Mouse (Mus musculus) lung, postnatal 0 days (tissue): ENCODE data around the gene Cpsf3.
A peak's percentile ranks its signal among the peaks of the same experiment; 100 is the strongest.

ENCODE experiments used
- CTCF ChIP-seq: IDR thresholded peaks from 2 replicates; pipeline ENCODE4 v1.5.1; 2016; ENCODE audit warnings: antibody characterized with exemption, mild to moderate bottlenecking
- EP300 ChIP-seq: IDR thresholded peaks from 2 replicates; pipeline ENCODE4 v1.6.1; 2016; ENCODE audit warnings: antibody characterized with exemption, mild to moderate bottlenecking, control low read depth

DNA sequence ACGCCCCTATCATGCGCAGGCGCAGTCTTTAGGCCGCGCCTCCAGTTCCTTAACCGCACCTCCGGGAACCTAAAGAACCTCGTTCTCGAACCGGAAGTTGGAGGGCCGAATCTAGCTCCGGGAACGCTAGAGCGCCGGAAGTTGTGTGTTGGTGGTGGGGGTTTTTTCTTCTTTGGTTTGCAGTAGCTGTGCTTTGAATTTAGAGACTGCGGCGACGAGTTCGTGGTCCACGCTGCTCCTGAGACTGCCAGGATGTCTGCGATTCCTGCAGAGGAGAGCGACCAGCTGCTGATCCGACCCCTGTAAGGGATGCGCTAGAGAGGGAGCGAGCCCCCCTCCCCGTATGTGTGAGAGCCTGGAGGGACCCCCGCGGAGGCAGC, 1.0 kb downstream of the Cpsf3 start, which contains the start of gene Itgb1bp1:
- TF ChIP-seq CTCF (peak; percentile 25; the same call in 1 of the 2 replicates), EP300 (no peak)
